ENCODE assay signal across 9 mouse cellular contexts in the genomic region with DNA sequence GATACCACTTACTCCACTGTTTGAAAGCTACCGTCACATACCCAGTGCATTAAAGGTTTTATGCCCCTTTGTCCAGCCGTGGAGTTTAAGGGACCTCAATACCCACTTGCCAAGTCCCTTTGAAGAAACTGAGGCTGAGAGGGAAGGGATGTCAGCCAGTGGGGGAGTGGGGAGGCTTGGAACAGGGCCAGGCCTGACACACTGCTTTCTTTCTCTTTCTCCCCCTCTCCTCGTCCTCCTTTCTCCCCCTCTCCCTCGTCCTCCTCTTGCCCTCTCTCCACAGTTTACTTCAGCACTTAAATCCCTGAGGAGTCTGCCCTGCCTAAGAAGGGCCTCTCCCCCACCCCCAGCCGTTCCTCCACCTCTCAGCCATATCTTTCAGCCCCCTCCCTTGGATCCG. TPM values are rescaled to one million over a fixed set of nuclear protein-coding genes. Genes with fewer than 3 reads are reported as not detected.
A peak's percentile ranks its signal among the peaks of the same experiment; 100 is the strongest.
DNase-seq lines count a peak whose midpoint lies in the region; ATAC-seq and TF ChIP-seq lines count a peak whose summit lies in the region.
"Had no signal": no experiment of that assay in that cellular context is flagged by ENCODE, and none has a peak within 500 bp of the region (broad histone marks: within the 10 kb centered on the region; RNA-seq: fewer than 3 reads in every experiment).

No protein-coding gene starts in this region.

- H3K4me1 ChIP-seq in lung, embryonic 14.5 days (ENCODE audit: insufficient read depth), result peaks cover 8% of the 10 kb centered on the region
- peaks cover 11% of the 10 kb centered on the region for H3K4me1 ChIP-seq in lung, adult 2 months (ENCODE audit: control insufficient read depth, insufficient read depth, low read length)
- peaks cover 13% of the 10 kb centered on the region for H3K4me1 ChIP-seq in limb, embryonic 11.5 days (ENCODE audit: control insufficient read depth, insufficient read depth, low read length)
- H3K4me1 ChIP-seq in olfactory bulb, adult 2 months (ENCODE audit: control insufficient read depth, insufficient read depth, low read length), result peaks cover 40% of the 10 kb centered on the region

- DNase-seq in adrenal gland, postnatal 14 days, result peak; percentile 2
- no peak for DNase-seq in adrenal gland, postnatal 10 days
- DNase-seq in lung, embryonic 14.5 days, result no peak
- DNase-seq in lung, adult 2 months, result no peak
- DNase-seq in limb, embryonic 11.5 days (ENCODE audit: low spot score), result no peak
- DNase-seq in left cerebral cortex, postnatal 36 days (ENCODE audit: low spot score in 2 of 2), result no peak
- no peak for DNase-seq in frontal cortex, postnatal 10 days (ENCODE audit: low spot score in 2 of 2)
- DNase-seq: adrenal gland, adult 8-10 months had no signal

- no peaks in the 10 kb centered on the region for H3K27me3 ChIP-seq in lung, embryonic 14.5 days (ENCODE audit: insufficient read depth, low read length)
- no peaks in the 10 kb centered on the region for H3K27me3 ChIP-seq in limb, embryonic 11.5 days (ENCODE audit: control insufficient read depth, insufficient read depth, low read length)

- H3K4me3 ChIP-seq in lung, embryonic 14.5 days (ENCODE audit: low read depth, low read length), result no peak overlapping the region
- H3K4me3 ChIP-seq in lung, adult 2 months (replicated peaks; ENCODE audit: extremely low read depth, low read depth, low read length), result no peak overlapping the region
- H3K4me3 ChIP-seq in limb, embryonic 11.5 days (ENCODE audit: low read depth, low read length), result no peak overlapping the region
- H3K4me3 ChIP-seq in olfactory bulb, adult 2 months (ENCODE audit: insufficient read depth, low read depth, low read length), result peak overlapping the region; percentile 86

- no peak for TF ChIP-seq CTCF in lung, embryonic 14.5 days (IDR thresholded peaks at IDR 0.05; ENCODE audit: low read depth)
- TF ChIP-seq CTCF in lung, adult 2 months (IDR thresholded peaks at IDR 0.05; ENCODE audit: insufficient read depth, low read length), result no peak
- no peak for TF ChIP-seq CTCF in olfactory bulb, adult 2 months (IDR thresholded peaks at IDR 0.05; ENCODE audit: insufficient read depth, low read depth, low read length)

- intact Hi-C loops in left cerebral cortex, postnatal 36 days (cut with DNase I), result loop anchor here (10.0 kb wide), 1 partner anchor 324 kb away; the partner anchor contains the start of gene Kdm6b

- no peak for ATAC-seq in lung, embryonic 14.5 days (ENCODE audit: insufficient read depth)
- ATAC-seq in limb, embryonic 11.5 days (ENCODE audit: insufficient number of reproducible peaks, low FRiP score, low TSS enrichment, low read depth), result no peak

- H3K9ac ChIP-seq in lung, embryonic 14.5 days, result no peak overlapping the region
- H3K9ac ChIP-seq in limb, embryonic 11.5 days (ENCODE audit: low read length), result 0 out of 2 replicates have a peak overlapping the region, but pooled peaks have one; percentile 7

- no peak overlapping the region for H3K27ac ChIP-seq in lung, embryonic 14.5 days (ENCODE audit: low read depth)
- no peak overlapping the region for H3K27ac ChIP-seq in limb, embryonic 11.5 days (replicated peaks; ENCODE audit: low read depth, low read length)
- H3K27ac ChIP-seq in olfactory bulb, adult 2 months (ENCODE audit: insufficient read depth, low read depth, low read length), result peak overlapping the region; percentile 36; the same call in 1 of the 2 replicates

- H3K4me2 ChIP-seq in lung, embryonic 14.5 days, result peak overlapping the region; percentile 92
- no peak overlapping the region for H3K4me2 ChIP-seq in limb, embryonic 11.5 days (ENCODE audit: low read depth, severe bottlenecking)

- no peak for TF ChIP-seq POLR2A in lung, adult 2 months (IDR thresholded peaks at IDR 0.05; ENCODE audit: borderline replicate concordance, extremely low read depth, low read depth, low read length)
- no peak for TF ChIP-seq POLR2A in olfactory bulb, adult 2 months (IDR thresholded peaks at IDR 0.05; ENCODE audit: insufficient read depth, low read depth, low read length)

- peaks cover 35% of the 10 kb centered on the region for H3K36me3 ChIP-seq in lung, embryonic 14.5 days (ENCODE audit: insufficient read depth)
- H3K36me3 ChIP-seq in limb, embryonic 11.5 days (ENCODE audit: control insufficient read depth, insufficient read depth, low read length), result peaks cover 8% of the 10 kb centered on the region

- WGBS in lung, embryonic 14.5 days, result 47% methylated on average over 6 of the region's 6 CpGs
- WGBS in lung, adult 2 months, result 46% methylated on average over 6 of the region's 6 CpGs
- WGBS in limb, embryonic 11.5 days, result 83% methylated on average over 6 of the region's 6 CpGs
- 14% methylated on average over 6 of the region's 6 CpGs for WGBS in olfactory bulb, adult 2 months

- H3K9me3 ChIP-seq in lung, embryonic 14.5 days (ENCODE audit: low read depth, low read length), result no peaks in the 10 kb centered on the region
- H3K9me3 ChIP-seq in limb, embryonic 11.5 days (ENCODE audit: control insufficient read depth, low read length), result no peaks in the 10 kb centered on the region

RNA-seq across cellular contexts. Expression of gene Vamp2, which starts 2.1 kb away (rescaled TPM):
- 111 and 139 TPM in 2 replicates for total RNA-seq in adrenal gland, postnatal 14 days (2021)
- total RNA-seq in adrenal gland, postnatal 10 days (2021), result 100 to 1,000 TPM; 104 to 143 TPM
- 64.0 and 64.2 TPM in 2 replicates for polyA plus RNA-seq in lung, embryonic 14.5 days (2014; fragmentation: Nextera tagmentation; extraction: Ambion mirVana)
- 120 and 129 TPM in 2 replicates for polyA plus RNA-seq in lung, adult 2 months (2012; rRNA removed)
- polyA plus RNA-seq in limb, embryonic 11.5 days (2014; fragmentation: Nextera tagmentation; extraction: Ambion mirVana), result 64.2 and 73.3 TPM in 2 replicates
- polyA plus RNA-seq in olfactory bulb, adult 2 months (2012; ENCODE audit: insufficient read depth, insufficient read length, low replicate concordance, missing spikeins), result 348 and 768 TPM in 2 replicates
- total RNA-seq in left cerebral cortex, postnatal 36 days (2021), result 1,000 to 10,000 TPM; 1,090 to 1,186 TPM

RNA-seq across cellular contexts. Expression of gene Per1, which starts 4.7 kb away (rescaled TPM):
- total RNA-seq in adrenal gland, postnatal 14 days (2021), result 116 and 118 TPM in 2 replicates
- 100 to 1,000 TPM in 1 of 2 experiments, 10 to 100 TPM in 1; 63.1 to 157 TPM for total RNA-seq in adrenal gland, postnatal 10 days (2021)
- 15.4 and 23.7 TPM in 2 replicates for polyA plus RNA-seq in lung, embryonic 14.5 days (2014; fragmentation: Nextera tagmentation; extraction: Ambion mirVana)
- polyA plus RNA-seq in lung, adult 2 months (2012; rRNA removed), result 36.8 and 78.5 TPM in 2 replicates
- 8.0 and 9.1 TPM in 2 replicates for polyA plus RNA-seq in limb, embryonic 11.5 days (2014; fragmentation: Nextera tagmentation; extraction: Ambion mirVana)
- not detected in 2 replicates for polyA plus RNA-seq in olfactory bulb, adult 2 months (2012; ENCODE audit: insufficient read depth, insufficient read length, low replicate concordance, missing spikeins)
- total RNA-seq in left cerebral cortex, postnatal 36 days (2021), result 100 to 1,000 TPM; 106 to 122 TPM

RNA-seq across cellular contexts. Expression of gene Tmem107, which starts 19.8 kb away (rescaled TPM):
- 12.0 and 12.3 TPM in 2 replicates for total RNA-seq in adrenal gland, postnatal 14 days (2021)
- total RNA-seq in adrenal gland, postnatal 10 days (2021), result 10 to 100 TPM; 13.2 to 13.8 TPM
- polyA plus RNA-seq in lung, embryonic 14.5 days (2014; fragmentation: Nextera tagmentation; extraction: Ambion mirVana), result 51.0 and 54.4 TPM in 2 replicates
- 69.8 and 75.7 TPM in 2 replicates for polyA plus RNA-seq in lung, adult 2 months (2012; rRNA removed)
- 34.6 and 36.7 TPM in 2 replicates for polyA plus RNA-seq in limb, embryonic 11.5 days (2014; fragmentation: Nextera tagmentation; extraction: Ambion mirVana)
- not detected in 2 replicates for polyA plus RNA-seq in olfactory bulb, adult 2 months (2012; ENCODE audit: insufficient read depth, insufficient read length, low replicate concordance, missing spikeins)
- 10 to 100 TPM; 19.5 to 20.5 TPM for total RNA-seq in left cerebral cortex, postnatal 36 days (2021)

RNA-seq across cellular contexts. Expression of gene Hes7, which starts 29.8 kb away (rescaled TPM):
- total RNA-seq in adrenal gland, postnatal 14 days (2021), result 0.37 TPM in 1 of 2 replicates, not detected in the other
- total RNA-seq in adrenal gland, postnatal 10 days (2021), result under 1 TPM; 0.18 to 0.36 TPM
- polyA plus RNA-seq in lung, embryonic 14.5 days (2014; fragmentation: Nextera tagmentation; extraction: Ambion mirVana), result 0.57 and 0.68 TPM in 2 replicates
- 0.25 and 0.95 TPM in 2 replicates for polyA plus RNA-seq in lung, adult 2 months (2012; rRNA removed)
- polyA plus RNA-seq in limb, embryonic 11.5 days (2014; fragmentation: Nextera tagmentation; extraction: Ambion mirVana), result 0.54 and 0.65 TPM in 2 replicates
- not detected in 2 replicates for polyA plus RNA-seq in olfactory bulb, adult 2 months (2012; ENCODE audit: insufficient read depth, insufficient read length, low replicate concordance, missing spikeins)
- 1 to 10 TPM in 1 of 2 experiments, under 1 TPM in 1; 0.79 to 1.3 TPM for total RNA-seq in left cerebral cortex, postnatal 36 days (2021)

RNA-seq across cellular contexts. Expression of gene Borcs6, which starts 30.9 kb away (rescaled TPM):
- total RNA-seq in adrenal gland, postnatal 14 days (2021), result 19.2 and 20.6 TPM in 2 replicates
- 10 to 100 TPM; 19.1 to 22.1 TPM for total RNA-seq in adrenal gland, postnatal 10 days (2021)
- polyA plus RNA-seq in lung, embryonic 14.5 days (2014; fragmentation: Nextera tagmentation; extraction: Ambion mirVana), result 8.0 and 9.5 TPM in 2 replicates
- 21.0 and 22.8 TPM in 2 replicates for polyA plus RNA-seq in lung, adult 2 months (2012; rRNA removed)
- polyA plus RNA-seq in limb, embryonic 11.5 days (2014; fragmentation: Nextera tagmentation; extraction: Ambion mirVana), result 6.2 and 7.0 TPM in 2 replicates
- not detected in 2 replicates for polyA plus RNA-seq in olfactory bulb, adult 2 months (2012; ENCODE audit: insufficient read depth, insufficient read length, low replicate concordance, missing spikeins)
- total RNA-seq in left cerebral cortex, postnatal 36 days (2021), result 10 to 100 TPM; 30.7 to 38.4 TPM

Comparison
In these comparisons a context has a peak if more than half of its experiments do, and no peak if none do; other contexts are left out.
1. RNA of gene Tmem107, which starts 19.8 kb away (polyA plus RNA-seq): 69.8 to 75.7 TPM in lung, adult 2 months, 51.0 to 54.4 TPM in lung, embryonic 14.5 days and 34.6 to 36.7 TPM in limb, embryonic 11.5 days; not detected in olfactory bulb, adult 2 months; every median in the first group is over 10 times any median in the second.